Mouse (Mus musculus): ENCODE measurements around the gene Gmeb1. TPM values are rescaled to one million over a fixed set of nuclear protein-coding genes. Genes with fewer than 3 reads are reported as not detected.

Gene Gmeb1
- polyA plus RNA-seq, 1 experiment = 13.5 TPM

DNA sequence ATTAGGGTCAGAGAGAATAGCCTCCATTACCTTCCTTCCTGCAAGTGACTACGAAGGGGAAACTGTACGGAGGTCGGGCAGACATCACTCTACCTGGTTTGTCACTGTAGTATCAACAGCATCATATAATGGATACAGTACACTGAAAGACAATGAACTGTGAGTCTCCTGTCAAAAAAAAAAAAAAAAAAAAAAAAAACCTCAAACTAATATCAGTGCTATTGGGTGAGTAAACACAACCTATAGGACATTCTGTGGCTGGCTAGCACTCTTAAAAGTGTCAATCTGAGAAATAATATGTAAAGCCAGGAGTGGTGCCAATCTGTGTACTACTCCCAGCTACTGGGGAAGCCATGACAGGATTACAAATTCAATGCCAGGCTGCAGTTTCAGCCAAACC lies 78.2 kb downstream of the Gmeb1 start:
- TF ChIP-seq CTCF (IDR thresholded peaks at IDR 0.05; ENCODE audit: extremely low read depth, insufficient read length, insufficient replicate concordance, low read depth, low read length) = no peak
- TF ChIP-seq POLR2A (IDR thresholded peaks at IDR 0.05; ENCODE audit: low read depth, low read length) = no peak
- no peaks in the 10 kb centered on the region for H3K27me3 ChIP-seq (ENCODE audit: control insufficient read depth, insufficient read depth, low read length)
- 91% methylated on average over 3 of the region's 3 CpGs for WGBS
- no peaks in the 10 kb centered on the region; the same call in 1 of the 2 replicates for H3K4me1 ChIP-seq (ENCODE audit: control insufficient read depth, insufficient read depth, insufficient read length, low read length)
- no peak overlapping the region for H3K27ac ChIP-seq (ENCODE audit: insufficient read depth, low read depth, low read length)
- no peak overlapping the region for H3K4me3 ChIP-seq (ENCODE audit: low read depth, low read length)
- H3K36me3 ChIP-seq (ENCODE audit: control insufficient read depth, insufficient read depth, low read length) = peaks cover 29% of the 10 kb centered on the region

DNA sequence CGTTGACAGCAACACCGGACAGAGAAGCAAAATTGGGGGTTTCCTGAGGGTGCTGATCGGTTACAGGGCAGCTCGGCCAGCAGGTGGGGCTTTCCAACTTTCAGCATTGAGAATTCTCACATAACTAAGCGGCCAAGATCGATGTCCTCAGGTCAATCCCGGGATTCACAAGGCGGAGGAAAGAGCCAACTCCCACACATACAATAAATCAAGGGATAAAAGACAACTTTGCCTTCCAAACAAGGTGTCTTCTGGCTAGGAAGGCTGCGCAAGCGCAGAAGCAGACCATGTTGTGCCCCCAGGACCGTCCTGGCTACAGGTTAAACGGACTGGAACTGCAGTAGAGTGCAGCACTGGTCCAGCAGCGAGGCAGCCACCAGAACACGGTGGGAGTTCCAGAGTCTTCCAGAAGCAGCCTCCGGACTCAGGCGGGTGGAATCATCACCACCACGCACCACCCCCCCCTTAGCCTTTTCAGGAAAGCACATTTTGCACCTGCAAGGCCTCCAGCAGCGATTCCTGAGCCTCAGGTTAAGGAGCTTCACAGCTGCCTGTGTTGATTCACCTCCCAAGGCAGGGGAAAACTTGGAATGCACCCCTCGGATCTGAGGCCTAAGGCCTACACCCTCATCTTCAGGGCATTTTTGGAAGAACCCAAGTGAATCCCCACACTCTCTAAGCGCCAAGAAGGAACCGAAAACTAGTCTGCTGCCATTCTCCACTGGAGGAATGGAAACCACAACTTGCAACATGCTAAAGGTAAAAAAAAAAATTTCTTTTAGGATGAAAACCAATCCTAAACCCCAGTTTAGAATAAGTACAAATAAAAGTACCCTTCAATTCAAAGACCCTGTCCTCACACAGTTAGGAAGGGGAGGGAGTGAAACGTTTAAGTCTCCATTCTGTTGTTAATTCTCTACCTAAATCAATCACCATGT lies 79.4 kb downstream of the Gmeb1 start:
- TF ChIP-seq POLR2A (IDR thresholded peaks at IDR 0.05; ENCODE audit: low read depth, low read length) (no peak), CTCF (IDR thresholded peaks at IDR 0.05; ENCODE audit: extremely low read depth, insufficient read length, insufficient replicate concordance, low read depth, low read length) (peak; percentile 31; the same call in 1 of the 2 replicates)
- WGBS = 65% methylated on average over 22 of the region's 22 CpGs
- Histone ChIP-seq H3K4me3 (ENCODE audit: low read depth, low read length) (no peak overlapping the region), H3K27me3 (ENCODE audit: control insufficient read depth, insufficient read depth, low read length) (no peaks in the 10 kb centered on the region), H3K36me3 (ENCODE audit: control insufficient read depth, insufficient read depth, low read length) (peaks cover 29% of the 10 kb centered on the region), H3K27ac (ENCODE audit: insufficient read depth, low read depth, low read length) (no peak overlapping the region), H3K4me1 (ENCODE audit: control insufficient read depth, insufficient read depth, insufficient read length, low read length) (no peaks in the 10 kb centered on the region; the same call in 1 of the 2 replicates)

DNA sequence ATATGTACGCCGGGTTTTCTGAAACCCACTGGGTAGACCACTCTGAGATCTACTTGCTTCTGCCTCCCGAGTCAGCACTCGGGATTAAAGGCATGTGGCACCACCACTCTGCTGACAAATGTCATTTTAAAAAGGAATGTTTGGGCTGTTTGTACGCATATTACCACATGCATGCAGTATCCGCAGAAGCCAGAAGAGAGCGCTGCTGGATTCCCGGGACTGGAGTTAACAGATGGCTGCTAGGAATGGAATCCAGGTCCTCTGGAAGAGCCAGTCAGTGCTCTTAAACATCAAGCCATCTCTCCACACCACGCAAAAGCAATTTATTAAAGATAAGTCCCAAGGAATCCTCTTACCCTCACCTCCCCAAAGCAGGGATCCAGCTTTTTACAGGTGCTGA lies 80.7 kb downstream of the Gmeb1 start:
- H3K27ac ChIP-seq (ENCODE audit: insufficient read depth, low read depth, low read length) = no peak overlapping the region
- H3K27me3 ChIP-seq (ENCODE audit: control insufficient read depth, insufficient read depth, low read length) = no peaks in the 10 kb centered on the region
- peaks cover 26% of the 10 kb centered on the region for H3K36me3 ChIP-seq (ENCODE audit: control insufficient read depth, insufficient read depth, low read length)
- 71% methylated on average over 9 of the region's 9 CpGs for WGBS
- H3K4me1 ChIP-seq (ENCODE audit: control insufficient read depth, insufficient read depth, insufficient read length, low read length) = no peaks in the 10 kb centered on the region; the same call in 1 of the 2 replicates
- H3K4me3 ChIP-seq (ENCODE audit: low read depth, low read length) = no peak overlapping the region
- TF ChIP-seq POLR2A (IDR thresholded peaks at IDR 0.05; ENCODE audit: low read depth, low read length) = no peak
- TF ChIP-seq CTCF (IDR thresholded peaks at IDR 0.05; ENCODE audit: extremely low read depth, insufficient read length, insufficient replicate concordance, low read depth, low read length) = peak; percentile 40; the same call in 1 of the 2 replicates

DNA sequence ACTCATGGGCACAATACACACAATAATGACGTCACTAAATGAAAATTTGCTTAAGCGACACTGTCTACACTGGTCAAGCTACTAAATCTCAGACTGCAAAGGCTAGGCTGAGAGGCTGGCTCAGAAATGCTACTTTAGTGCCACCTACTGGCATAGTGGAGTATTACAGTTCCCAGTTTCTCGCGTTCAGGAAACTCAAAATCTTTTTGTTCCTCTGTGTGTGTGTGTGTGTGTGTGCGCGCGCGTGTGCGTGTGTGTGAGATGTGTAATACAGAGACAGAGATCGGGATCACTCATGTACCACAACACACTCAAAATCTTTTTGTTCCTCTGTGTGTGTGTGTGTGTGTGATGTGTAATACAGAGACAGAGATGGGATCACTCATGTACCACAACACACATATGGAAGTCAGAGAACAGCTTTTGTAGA lies 82.8 kb downstream of the Gmeb1 start:
- TF ChIP-seq CTCF (IDR thresholded peaks at IDR 0.05; ENCODE audit: extremely low read depth, insufficient read length, insufficient replicate concordance, low read depth, low read length) (peak; percentile 44; the same call in 1 of the 2 replicates), POLR2A (IDR thresholded peaks at IDR 0.05; ENCODE audit: low read depth, low read length) (no peak)

DNA sequence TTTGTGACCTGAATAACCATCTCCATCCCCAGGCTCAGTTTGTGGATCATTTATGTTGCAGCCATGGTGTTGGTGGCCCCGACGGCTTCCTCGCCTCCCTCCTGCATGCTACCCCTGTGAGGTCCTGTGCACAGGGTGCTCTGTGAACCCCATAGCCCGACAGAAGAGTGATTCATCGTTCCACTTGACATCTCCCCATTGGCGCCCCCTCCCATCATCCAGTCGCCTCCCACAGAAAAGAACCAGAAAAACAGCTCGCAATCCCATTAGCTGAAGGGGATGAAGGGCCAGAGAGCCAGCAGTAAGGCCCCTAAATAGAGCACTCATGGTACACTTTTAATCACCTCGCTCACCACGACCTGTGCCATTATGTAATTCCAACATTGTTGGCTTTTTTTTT lies 84.9 kb downstream of the Gmeb1 start:
- TF ChIP-seq POLR2A (IDR thresholded peaks at IDR 0.05; ENCODE audit: low read depth, low read length) (no peak), CTCF (IDR thresholded peaks at IDR 0.05; ENCODE audit: extremely low read depth, insufficient read length, insufficient replicate concordance, low read depth, low read length) (no peak)
- no peaks in the 10 kb centered on the region for H3K27me3 ChIP-seq (ENCODE audit: control insufficient read depth, insufficient read depth, low read length)
- H3K27ac ChIP-seq (ENCODE audit: insufficient read depth, low read depth, low read length) = no peak overlapping the region
- no peak overlapping the region for H3K4me3 ChIP-seq (ENCODE audit: low read depth, low read length)
- 63% methylated on average over 10 of the region's 10 CpGs for WGBS
- H3K36me3 ChIP-seq (ENCODE audit: control insufficient read depth, insufficient read depth, low read length) = no peaks in the 10 kb centered on the region
- H3K4me1 ChIP-seq (ENCODE audit: control insufficient read depth, insufficient read depth, insufficient read length, low read length) = no peaks in the 10 kb centered on the region; the same call in 1 of the 2 replicates

More for the DNA sequence above, 82.8 kb downstream of the Gmeb1 start:
- WGBS = 2% methylated on average over 10 of the region's 10 CpGs
- H3K4me1 ChIP-seq (ENCODE audit: control insufficient read depth, insufficient read depth, insufficient read length, low read length) = no peaks in the 10 kb centered on the region; the same call in 1 of the 2 replicates
- no peak overlapping the region for H3K27ac ChIP-seq (ENCODE audit: insufficient read depth, low read depth, low read length)
- H3K27me3 ChIP-seq (ENCODE audit: control insufficient read depth, insufficient read depth, low read length) = no peaks in the 10 kb centered on the region
- peaks cover 12% of the 10 kb centered on the region for H3K36me3 ChIP-seq (ENCODE audit: control insufficient read depth, insufficient read depth, low read length)
- H3K4me3 ChIP-seq (ENCODE audit: low read depth, low read length) = no peak overlapping the region

Other genes with a start within 250 kb of the Gmeb1 start
- 0.06 TPM in 2 replicates for gene Gm10300, start 186.9 kb downstream of the Gmeb1 start, polyA plus RNA-seq (2012; rRNA removed)
- gene Epb41, start 186.3 kb downstream of the Gmeb1 start, polyA plus RNA-seq (2012; rRNA removed) = 11.1 and 15.7 TPM in 2 replicates
- 0.28 and 0.60 TPM in 2 replicates for gene Oprd1, start 117.1 kb downstream of the Gmeb1 start, polyA plus RNA-seq (2012; rRNA removed)
- 7.0 and 14.5 TPM in 2 replicates for gene Ythdf2, start 49.3 kb downstream of the Gmeb1 start, polyA plus RNA-seq (2012; rRNA removed)
- 1.3 and 4.5 TPM in 2 replicates for gene Taf12, start 12.8 kb upstream of the Gmeb1 start, polyA plus RNA-seq (2012; rRNA removed)
- gene Rab42, start 41.8 kb upstream of the Gmeb1 start, polyA plus RNA-seq (2012; rRNA removed) = 0.70 and 0.98 TPM in 2 replicates
- 20.7 and 24.1 TPM in 2 replicates for gene Trnau1ap, start 67.9 kb upstream of the Gmeb1 start, polyA plus RNA-seq (2012; rRNA removed)
- gene Rcc1, start 92.0 kb upstream of the Gmeb1 start, polyA plus RNA-seq (2012; rRNA removed) = 5.2 and 9.6 TPM in 2 replicates
- gene Phactr4, start 160.9 kb upstream of the Gmeb1 start, polyA plus RNA-seq (2012; rRNA removed) = 6.3 and 15.6 TPM in 2 replicates
- 1.1 and 2.0 TPM in 2 replicates for gene Med18, start 202.3 kb upstream of the Gmeb1 start, polyA plus RNA-seq (2012; rRNA removed)
- gene Sesn2, start 248.9 kb upstream of the Gmeb1 start, polyA plus RNA-seq (2012; rRNA removed) = 4.0 and 6.7 TPM in 2 replicates